Mouse (Mus musculus) liver, embryonic 14.5 days (tissue): Measurements from ENCODE around the gene 2410137M14Rik. TPM values are rescaled to one million over a fixed set of nuclear protein-coding genes. Genes with fewer than 3 reads are reported as not detected.

Source experiments
- ATAC-seq: fragments of 200-750 bp; cut with Nextera tagmentation; 2 replicates; pipeline ENCODE4 v1.8.0; 2017; ENCODE audit warnings: moderate number of reproducible peaks, mild to moderate bottlenecking, moderate library complexity; ENCODE audit not compliant: insufficient read depth
- DNase-seq, 3 experiments: peaks; one replicate each; pipeline ENCODE4 v3.0.0-alpha.2; 2012 to 2013; ENCODE audit warnings: low read depth in 3 of 3, low spot score in 3 of 3
- H3K27ac ChIP-seq: fragments of 300-500 bp; sonication (generic); 2 replicates; pipeline ENCODE4 v1.5.1; 2014; ENCODE audit warnings: moderate library complexity, mild to moderate bottlenecking, control low read depth, inconsistent platforms
- H3K27me3 ChIP-seq: fragments of 300-500 bp; sonication (generic); 2 replicates; pipeline ENCODE4 v1.6.1; 2014; ENCODE audit warnings: mild to moderate bottlenecking, low read length, moderate library complexity; ENCODE audit not compliant: control insufficient read depth, insufficient read depth
- H3K36me3 ChIP-seq: fragments of 300-500 bp; sonication (generic); replicated peaks from 2 replicates; pipeline ENCODE4 v1.6.1; 2014; ENCODE audit warnings: low read depth; ENCODE audit not compliant: control insufficient read depth, insufficient read depth
- H3K4me1 ChIP-seq, 2 experiments: fragments of 200-500 bp in 1 of 2; fragments of 300-500 bp in 1 of 2; sonication (generic) in 1 of 2; replicated peaks; 2 replicates each; pipeline ENCODE4 v1.6.1; 2012 to 2014; ENCODE audit warnings: antibody characterized with exemption in 1 of 2, inconsistent platforms in 1 of 2, low read length in 1 of 2; ENCODE audit not compliant: control insufficient read depth in 2 of 2, insufficient read depth in 2 of 2
- H3K4me2 ChIP-seq: fragments of 300-500 bp; sonication (generic); 2 replicates; pipeline ENCODE4 v1.6.1; 2014; ENCODE audit warnings: low read depth, mild to moderate bottlenecking, control low read depth, moderate library complexity
- H3K4me3 ChIP-seq, 2 experiments: fragments of 200-500 bp in 1 of 2; fragments of 300-500 bp in 1 of 2; sonication (generic) in 1 of 2; 2 replicates each; pipeline ENCODE4 v1.5.1; 2012 to 2014; ENCODE audit warnings: low read depth in 2 of 2, low read length in 2 of 2, mild to moderate bottlenecking in 2 of 2, control low read depth in 1 of 2, inconsistent platforms in 1 of 2, moderate library complexity in 1 of 2; ENCODE audit not compliant: insufficient read depth in 1 of 2
- H3K9ac ChIP-seq: fragments of 300-500 bp; sonication (generic); replicated peaks from 2 replicates; pipeline ENCODE4 v1.6.1; 2014; ENCODE audit warnings: mild to moderate bottlenecking, control low read depth, moderate library complexity
- H3K9me3 ChIP-seq: fragments of 300-500 bp; sonication (generic); 2 replicates; pipeline ENCODE4 v1.6.1; 2016; ENCODE audit warnings: low read length, mixed read lengths; ENCODE audit not compliant: control insufficient read depth
- CTCF ChIP-seq: IDR thresholded peaks from 2 replicates; pipeline ENCODE4 v1.5.1; 2016; ENCODE audit warnings: antibody characterized with exemption, low read depth, control low read depth
- EP300 ChIP-seq: IDR thresholded peaks from 2 replicates; pipeline ENCODE4 v1.6.1; 2016; ENCODE audit warnings: antibody characterized with exemption, low read depth
- WGBS: fragments of 180-500 bp; shearing (Covaris S2); extraction: QIAGEN DNeasy Blood & Tissue Kit; methylation state at CpG from one replicate; pipeline ENCODE4 v1.1.7; 2014; ENCODE audit not compliant: insufficient replicate concordance; 5-methylcytosine and 5-hydroxymethylcytosine counted together
- polyA plus RNA-seq, 2 experiments: library from polyadenylated mRNA; depleted of rRNA in 1 of 2; stranded (reverse) in 1 of 2; unstranded in 1 of 2; fragments of >200 nt; fragmentation: Nextera tagmentation in 1 of 2; extraction: Ambion mirVana in 1 of 2; gene quantifications; 2 replicates each; pipeline versions ENCODE4 v1.2.1 to v1.2.3; 2012 to 2014

The 2410137M14Rik gene
- polyA plus RNA-seq, 2 experiments, result not detected

GRCm38 (mm10) chr17:36957999-36958743 is 22.9 kb downstream of the 2410137M14Rik start, which contains the start of the genes Znrd1 and Znrd1as:
Znrd1 (minus strand) TSS chr17:36958559.
Znrd1as (plus strand) TSS chr17:36958592.
- H3K4me2 ChIP-seq, result peak within 1 kb of the TSS; percentile 95
- peak within 1 kb of the TSS; percentile 15 for H3K27ac ChIP-seq
- H3K36me3 ChIP-seq, result no peaks in the 10 kb centered on the region; the same call in 1 of the 2 replicates
- under 1% methylated on average over 46 of the region's 46 CpGs for WGBS
- no peaks in the 10 kb centered on the region for H3K27me3 ChIP-seq
- peak within 1 kb of the TSS; percentile 89 for H3K9ac ChIP-seq
- ATAC-seq (peak; percentile 98), DNase-seq (peak; percentile 95 to 96 (median 95))
- peaks cover 13 to 14% of the 10 kb centered on the region in 2 experiments for H3K4me1 ChIP-seq
- TF ChIP-seq EP300 (peak; percentile 58), CTCF (no peak)
- peak within 1 kb of the TSS; percentile 86 to 97 for H3K4me3 ChIP-seq
- H3K9me3 ChIP-seq, result no peaks in the 10 kb centered on the region

GRCm38 (mm10) chr17:36953062-36953461 is 28.0 kb downstream of the 2410137M14Rik start:
- TF ChIP-seq EP300 (no peak), CTCF (no peak)
- 58% methylated on average over 1 of the region's 1 CpGs for WGBS
- Histone ChIP-seq H3K9me3 (no peaks in the 10 kb centered on the region), H3K27ac (no peak overlapping the region), H3K4me2 (no peak overlapping the region), H3K4me3 (no peak overlapping the region), H3K4me1 (peaks cover 13 to 14% of the 10 kb centered on the region in 2 experiments), H3K36me3 (no peaks in the 10 kb centered on the region; the same call in 1 of the 2 replicates), H3K9ac (no peak overlapping the region), H3K27me3 (no peaks in the 10 kb centered on the region)
- ATAC-seq, result no peak
- no peak for DNase-seq

GRCm38 (mm10) chr17:36952631-36953030 is 28.4 kb downstream of the 2410137M14Rik start:
- no peak for DNase-seq
- no peaks in the 10 kb centered on the region; the same call in 1 of the 2 replicates for H3K36me3 ChIP-seq
- peaks cover 4% of the 10 kb centered on the region for H3K27me3 ChIP-seq
- H3K4me3 ChIP-seq, result no peak overlapping the region
- TF ChIP-seq CTCF (no peak), EP300 (no peak)
- peaks cover 10 to 12% of the 10 kb centered on the region in 2 experiments for H3K4me1 ChIP-seq
- H3K9ac ChIP-seq, result no peak overlapping the region
- H3K4me2 ChIP-seq, result no peak overlapping the region
- no peak for ATAC-seq
- no peak overlapping the region for H3K27ac ChIP-seq
- no peaks in the 10 kb centered on the region for H3K9me3 ChIP-seq
- WGBS, result 83% methylated on average over 2 of the region's 2 CpGs

- peaks cover 17% of the 10 kb centered on the region for H3K27me3 ChIP-seq
- no peak for TF ChIP-seq EP300
- no peak for TF ChIP-seq CTCF
- peak; percentile 98 for ATAC-seq
- H3K27ac ChIP-seq, result peak within 1 kb of the TSS; percentile 38
- H3K9me3 ChIP-seq, result no peaks in the 10 kb centered on the region
- peak within 1 kb of the TSS; percentile 73 to 95 for H3K4me3 ChIP-seq
- no peaks in the 10 kb centered on the region; the same call in 1 of the 2 replicates for H3K36me3 ChIP-seq
- peak within 1 kb of the TSS; percentile 87 for H3K4me2 ChIP-seq
- peak; percentile 94 to 96 (median 96) for DNase-seq
- under 1% methylated on average over 36 of the region's 36 CpGs for WGBS
- H3K9ac ChIP-seq, result peak within 1 kb of the TSS; percentile 74
- peaks cover 7 to 11% of the 10 kb centered on the region in 2 experiments for H3K4me1 ChIP-seq
Measured at GRCm38 (mm10) chr17:36950981-36951947, 29.8 kb downstream of the 2410137M14Rik start, which contains the start of gene Ppp1r11. Ppp1r11 (minus strand) TSS chr17:36951741.
